Mouse (Mus musculus) lung, postnatal 4 days (tissue): ENCODE measurements around the gene Vmn1r200.
"Not testable (repeated sequence)": the region's sequence is repeated elsewhere in the genome, so short reads cannot be mapped to it uniquely, and the experiment has no call there.

Experiments used
- DNase-seq, 2 experiments: peaks; one replicate each; pipeline ENCODE4 v3.0.0; 2021

Gene Vmn1r200

GRCm38 (mm10) chr13:22390073-22390472 is at the start of gene Vmn1r200:
Gene Vmn1r200 (plus strand): TSS chr13:22390373.
- DNase-seq, result no peak

DNA sequence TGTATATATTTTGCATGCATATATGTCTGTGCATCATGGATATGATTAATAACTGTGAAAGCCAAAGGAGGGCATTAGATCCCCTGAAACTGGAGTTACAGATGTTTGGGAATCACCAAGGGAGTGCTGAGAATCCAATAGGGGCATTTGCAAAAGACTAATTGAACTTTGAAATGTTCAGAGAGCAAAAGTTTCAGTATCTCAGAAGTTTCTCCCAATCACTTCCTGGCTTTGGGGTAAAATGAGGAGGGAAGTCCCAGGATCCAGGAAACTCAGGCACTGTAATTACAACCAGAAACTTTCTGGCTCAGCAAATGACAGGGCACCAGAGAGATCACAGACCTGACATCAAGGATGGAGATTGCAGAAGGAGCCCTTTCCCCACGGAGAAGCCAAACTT is 40.1 kb upstream of the Vmn1r200 start, which contains the start of gene Vmn1r198:
TSS of gene Vmn1r198 (plus strand) at position 301 of the 400 bp plus-strand sequence.
- DNase-seq, result no peak

- no peak for DNase-seq
Observed at GRCm38 (mm10) chr13:22350813-22351212, 39.4 kb upstream of the Vmn1r200 start.

GRCm38 (mm10) chr13:22379518-22379917 is 10.7 kb upstream of the Vmn1r200 start, which contains the start of gene Vmn1r199:
Gene Vmn1r199 (plus strand): TSS chr13:22379818.
- DNase-seq, result no peak

DNA sequence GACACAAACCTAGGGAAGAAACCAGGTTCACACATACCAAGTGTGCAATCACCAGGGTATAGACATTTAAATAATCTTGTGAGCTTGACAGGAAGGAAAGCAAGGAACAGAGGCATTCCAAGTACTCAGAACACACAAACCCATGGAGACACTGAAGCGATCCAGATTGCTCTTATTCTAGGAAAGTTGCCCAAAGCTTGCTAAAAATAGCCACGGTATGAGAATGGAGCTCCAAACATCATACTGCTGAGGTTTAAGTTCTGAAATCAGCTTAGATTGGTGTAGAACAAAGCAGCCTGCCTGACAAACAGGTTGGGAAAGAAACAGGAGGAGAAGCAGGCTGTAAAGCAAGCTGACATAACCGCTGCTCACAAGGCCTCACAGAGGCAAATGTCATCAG is 9.0 kb upstream of the Vmn1r200 start:
- DNase-seq, result not testable (repeated sequence)

DNA sequence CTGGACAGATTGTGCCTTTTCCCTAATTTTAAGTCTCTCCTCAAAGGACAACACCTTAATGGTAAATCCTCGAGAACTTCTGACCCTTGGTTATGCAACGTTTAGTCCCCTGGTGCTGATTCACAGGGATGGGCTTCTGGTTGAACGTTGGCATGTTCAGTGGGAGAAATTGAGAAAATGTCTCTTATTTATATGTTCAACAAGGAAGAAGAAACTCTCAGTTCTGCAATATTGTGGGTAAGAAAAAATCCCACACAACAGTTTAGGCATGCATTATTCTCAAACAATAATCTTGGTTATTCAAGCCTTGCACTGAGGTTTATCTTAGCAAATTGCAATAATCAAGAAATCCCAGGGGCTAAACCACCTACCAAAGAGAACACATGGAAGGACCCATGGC is 6.8 kb upstream of the Vmn1r200 start:
- no peak for DNase-seq

DNA sequence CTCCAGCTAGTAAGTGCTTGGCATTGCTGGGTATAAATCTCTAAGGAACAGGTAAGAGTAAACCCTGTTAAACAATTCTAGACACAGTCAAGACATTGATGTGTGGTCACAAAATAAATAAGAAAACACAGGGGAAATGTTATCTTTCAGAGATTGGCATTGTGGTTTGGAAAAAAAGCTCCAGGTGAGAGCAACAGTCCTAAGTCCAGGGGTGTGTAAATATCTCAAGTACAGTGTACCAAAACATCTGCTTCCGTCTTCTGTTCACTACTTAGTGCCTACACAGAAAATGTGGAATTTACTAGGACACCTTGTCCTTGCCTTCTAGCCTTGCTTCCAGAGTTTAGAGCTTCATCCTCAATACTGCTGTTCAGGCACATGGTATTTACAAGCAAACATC is 3.1 kb upstream of the Vmn1r200 start:
- no peak for DNase-seq

- DNase-seq, result no peak
Observed at GRCm38 (mm10) chr13:22402978-22403377, 12.8 kb downstream of the Vmn1r200 start.
